Mouse (Mus musculus) kidney, adult 9 months (tissue): ENCODE measurements around the gene 9230112D13Rik.
A peak's percentile ranks its signal among the peaks of the same experiment; 100 is the strongest.

Experiments used
- DNase-seq: peaks from one replicate; pipeline ENCODE4 v3.0.0; 2022

9230112D13Rik gene

GRCm38 (mm10) chr14:34493682-34494081 is 28.9 kb downstream of the 9230112D13Rik start:
- DNase-seq, result no peak

- DNase-seq, result no peak
Measured at GRCm38 (mm10) chr14:34492688-34493087, 29.9 kb downstream of the 9230112D13Rik start.

- DNase-seq, result no peak
Measured at GRCm38 (mm10) chr14:34490965-34491364, 31.6 kb downstream of the 9230112D13Rik start.

- peak; percentile 60 for DNase-seq
Measured at GRCm38 (mm10) chr14:34489928-34490327, 32.7 kb downstream of the 9230112D13Rik start.

GRCm38 (mm10) chr14:34486169-34486568 is 36.4 kb downstream of the 9230112D13Rik start:
- no peak for DNase-seq

GRCm38 (mm10) chr14:34483469-34484341 is 38.9 kb downstream of the 9230112D13Rik start:
- DNase-seq, result no peak

GRCm38 (mm10) chr14:34471591-34471990 is 51.0 kb downstream of the 9230112D13Rik start:
- no peak for DNase-seq

- DNase-seq, result no peak
Measured at GRCm38 (mm10) chr14:34466291-34466690, 56.3 kb downstream of the 9230112D13Rik start.
